Mouse (Mus musculus): ENCODE measurements around the gene Trim29.

Trim29 gene

GRCm38 (mm10) chr9:43310538-43310937, at the start of gene Trim29:
TSS of gene Trim29 (plus strand) at chr9:43310848.
- no peak for DNase-seq (ENCODE audit: extremely low read depth, low read depth, low spot score)

GRCm38 (mm10) chr9:43261124-43261907, 49.3 kb upstream of the Trim29 start:
- no peak for DNase-seq (ENCODE audit: extremely low read depth, low read depth, low spot score)

GRCm38 (mm10) chr9:43261941-43262340, 48.7 kb upstream of the Trim29 start:
- no peak for DNase-seq (ENCODE audit: extremely low read depth, low read depth, low spot score)

GRCm38 (mm10) chr9:43262390-43262789, 48.3 kb upstream of the Trim29 start:
- no peak for DNase-seq (ENCODE audit: extremely low read depth, low read depth, low spot score)

- DNase-seq (ENCODE audit: extremely low read depth, low read depth, low spot score) = no peak
These were observed 47.7 kb upstream of the Trim29 start for GRCm38 (mm10) chr9:43262811-43263550.

- no peak for DNase-seq (ENCODE audit: extremely low read depth, low read depth, low spot score)
These were observed 46.6 kb upstream of the Trim29 start for GRCm38 (mm10) chr9:43263946-43264451.

GRCm38 (mm10) chr9:43265194-43265593, 45.5 kb upstream of the Trim29 start:
- no peak for DNase-seq (ENCODE audit: extremely low read depth, low read depth, low spot score)

- DNase-seq (ENCODE audit: extremely low read depth, low read depth, low spot score) = no peak
These were observed 43.3 kb upstream of the Trim29 start for GRCm38 (mm10) chr9:43267357-43267756.

GRCm38 (mm10) chr9:43269166-43269565, 41.5 kb upstream of the Trim29 start:
- DNase-seq (ENCODE audit: extremely low read depth, low read depth, low spot score) = no peak

GRCm38 (mm10) chr9:43270723-43271252, 39.9 kb upstream of the Trim29 start:
- no peak for DNase-seq (ENCODE audit: extremely low read depth, low read depth, low spot score)

GRCm38 (mm10) chr9:43271761-43272518, 38.7 kb upstream of the Trim29 start:
- DNase-seq (ENCODE audit: extremely low read depth, low read depth, low spot score) = no peak

GRCm38 (mm10) chr9:43273735-43274134, 36.9 kb upstream of the Trim29 start:
- DNase-seq (ENCODE audit: extremely low read depth, low read depth, low spot score) = no peak

GRCm38 (mm10) chr9:43284284-43284683, 26.4 kb upstream of the Trim29 start:
- no peak for DNase-seq (ENCODE audit: extremely low read depth, low read depth, low spot score)

GRCm38 (mm10) chr9:43285281-43285680, 25.4 kb upstream of the Trim29 start:
- DNase-seq (ENCODE audit: extremely low read depth, low read depth, low spot score) = no peak

GRCm38 (mm10) chr9:43286870-43287269, 23.8 kb upstream of the Trim29 start:
- no peak for DNase-seq (ENCODE audit: extremely low read depth, low read depth, low spot score)

- peak; percentile 80 for DNase-seq (ENCODE audit: extremely low read depth, low read depth, low spot score)
These were observed 17.6 kb upstream of the Trim29 start for GRCm38 (mm10) chr9:43293058-43293457.

- DNase-seq (ENCODE audit: extremely low read depth, low read depth, low spot score) = no peak
These were observed 10.3 kb upstream of the Trim29 start for GRCm38 (mm10) chr9:43300394-43300793.

GRCm38 (mm10) chr9:43302989-43303388, 7.7 kb upstream of the Trim29 start:
- no peak for DNase-seq (ENCODE audit: extremely low read depth, low read depth, low spot score)

GRCm38 (mm10) chr9:43305882-43306281, 4.8 kb upstream of the Trim29 start:
- DNase-seq (ENCODE audit: extremely low read depth, low read depth, low spot score) = no peak

- DNase-seq (ENCODE audit: extremely low read depth, low read depth, low spot score) = no peak
These were observed 1.4 kb upstream of the Trim29 start for GRCm38 (mm10) chr9:43309087-43309872.

Data from fat pad, adult 2 months (tissue).